19 mouse cellular contexts compared by ENCODE assay signal in genomic region chr12:102243915-102244314, GRCm38 (mm10). TPM values are rescaled to one million over a fixed set of nuclear protein-coding genes. Genes with fewer than 3 reads are reported as not detected.
DNase-seq lines count a peak whose midpoint lies in the region; ATAC-seq lines count a peak whose summit lies in the region.
"Had no signal": no experiment of that assay in that cellular context is flagged by ENCODE, and none has a peak within 500 bp of the region (broad histone marks: within the 10 kb centered on the region; RNA-seq: fewer than 3 reads in every experiment).

No protein-coding gene starts in this region.

- no peaks in the 10 kb centered on the region for H3K4me1 ChIP-seq in kidney, embryonic 16.5 days (ENCODE audit: insufficient read depth, low read length)
- peaks cover 3% of the 10 kb centered on the region; the same call in 1 of the 2 replicates for H3K4me1 ChIP-seq in embryonic facial prominence, embryonic 12.5 days
- H3K4me1 ChIP-seq: hindbrain, embryonic 15.5 days had no signal

- H3K9ac ChIP-seq in kidney, embryonic 16.5 days (replicated peaks; ENCODE audit: low read length) = no peak overlapping the region
- H3K9ac ChIP-seq in embryonic facial prominence, embryonic 12.5 days = no peak overlapping the region
- H3K9ac ChIP-seq: hindbrain, embryonic 15.5 days had no signal

- WGBS in kidney, embryonic 16.5 days = 30% methylated on average over 1 of the region's 1 CpGs
- 50% methylated on average over 1 of the region's 1 CpGs for WGBS in embryonic facial prominence, embryonic 12.5 days

- H3K27ac ChIP-seq in kidney, embryonic 16.5 days (ENCODE audit: low read length) = no peak overlapping the region
- H3K27ac ChIP-seq in embryonic facial prominence, embryonic 12.5 days = no peak overlapping the region
- H3K27ac ChIP-seq: hindbrain, embryonic 15.5 days had no signal

- no peak overlapping the region for H3K4me3 ChIP-seq in kidney, embryonic 16.5 days (ENCODE audit: low read length)
- no peak overlapping the region for H3K4me3 ChIP-seq in embryonic facial prominence, embryonic 12.5 days
- H3K4me3 ChIP-seq: hindbrain, embryonic 15.5 days; megakaryocyte, embryonic 14.5 days had no signal

- H3K27me3 ChIP-seq in kidney, embryonic 16.5 days (ENCODE audit: insufficient read depth, low read length) = no peaks in the 10 kb centered on the region
- H3K27me3 ChIP-seq in embryonic facial prominence, embryonic 12.5 days = no peaks in the 10 kb centered on the region
- H3K27me3 ChIP-seq: hindbrain, embryonic 15.5 days had no signal

- intact Hi-C loops in left cerebral cortex, postnatal 25 days (cut with DNase I) = no loop called here

- peak; percentile 81; the same call in 1 of the 2 replicates for ATAC-seq in kidney, embryonic 16.5 days (ENCODE audit: low FRiP score, low TSS enrichment)
- 0 out of 2 replicates have a peak, but pooled peaks have one; percentile 29 for ATAC-seq in embryonic facial prominence, embryonic 12.5 days (ENCODE audit: insufficient number of reproducible peaks, insufficient read depth, low FRiP score, low TSS enrichment)
- ATAC-seq in megakaryocyte progenitor cell, adult 5-6 weeks (replicated peaks; ENCODE audit: poor library complexity) = no peak
- no peak for ATAC-seq in erythroblast, adult 5-6 weeks (replicated peaks; ENCODE audit: low FRiP score, poor library complexity, severe bottlenecking)
- ATAC-seq: activated CD4-positive, CD25-positive, alpha-beta regulatory T cell, adult 4 months; forebrain, embryonic 16.5 days; intestine, embryonic 16.5 days had no signal

- no peak overlapping the region for H3K4me2 ChIP-seq in kidney, embryonic 16.5 days (replicated peaks; ENCODE audit: low read depth, low read length)
- H3K4me2 ChIP-seq in embryonic facial prominence, embryonic 12.5 days (replicated peaks) = no peak overlapping the region
- H3K4me2 ChIP-seq: heart, embryonic 11.5 days; hindbrain, embryonic 15.5 days had no signal

- no peaks in the 10 kb centered on the region for H3K9me3 ChIP-seq in kidney, embryonic 16.5 days (ENCODE audit: low read length)
- no peaks in the 10 kb centered on the region for H3K9me3 ChIP-seq in embryonic facial prominence, embryonic 12.5 days
- H3K9me3 ChIP-seq: hindbrain, embryonic 15.5 days; megakaryocyte, embryonic 14.5 days had no signal

- H3K36me3 ChIP-seq in kidney, embryonic 16.5 days (ENCODE audit: insufficient read depth, low read length) = no peaks in the 10 kb centered on the region
- no peaks in the 10 kb centered on the region for H3K36me3 ChIP-seq in embryonic facial prominence, embryonic 12.5 days
- H3K36me3 ChIP-seq: hindbrain, embryonic 15.5 days had no signal

- DNase-seq in kidney, postnatal 36 days = no peak
- peak; percentile 14 for DNase-seq in ZHBTc4 (ENCODE audit: low read depth, low spot score)
- peak; percentile 60 for DNase-seq in mesoderm, embryonic 11.5 days (ENCODE audit: low read depth, low spot score)
- no peak for DNase-seq in left cerebral cortex, postnatal 25 days (ENCODE audit: low spot score in 2 of 2)
- DNase-seq: adrenal gland, postnatal 10 days; cerebellum, postnatal 10 days; heart, postnatal 10 days; lung, adult 18-20 months; lung, postnatal 14 days had no signal

RNA-seq across cellular contexts. Expression of gene Rin3, which starts 38.9 kb away (rescaled TPM):
- polyA plus RNA-seq in kidney, embryonic 16.5 days (2015; fragmentation: Nextera tagmentation; extraction: Ambion mirVana) = 8.7 and 9.1 TPM in 2 replicates
- polyA plus RNA-seq in embryonic facial prominence, embryonic 12.5 days (2016; fragmentation: Nextera tagmentation; extraction: Ambion mirVana) = 4.4 and 5.5 TPM in 2 replicates
- total RNA-seq in megakaryocyte progenitor cell, adult 5-6 weeks (2015) = 119 and 135 TPM in 2 replicates
- total RNA-seq in megakaryocyte progenitor cell, adult 5-6 weeks (2017) = 68.0 and 70.5 TPM in 2 replicates
- total RNA-seq in erythroblast, adult 5-6 weeks (2015; ENCODE audit: low replicate concordance) = 42.0 and 48.8 TPM in 2 replicates
- total RNA-seq in erythroblast, adult 5-6 weeks (2017; ENCODE audit: low replicate concordance) = 30.0 and 33.7 TPM in 2 replicates
- 1 to 10 TPM; 2.7 to 3.1 TPM for total RNA-seq in left cerebral cortex, postnatal 25 days (2021)

Comparison
In these comparisons a context has a peak if more than half of its experiments do, and no peak if none do; other contexts are left out.
1. ATAC-seq: peak in kidney, embryonic 16.5 days (single experiment) and embryonic facial prominence, embryonic 12.5 days (single experiment); none in megakaryocyte progenitor cell, adult 5-6 weeks (single experiment) and erythroblast, adult 5-6 weeks (single experiment).
2. DNase-seq: peak in ZHBTc4 (single experiment) and mesoderm, embryonic 11.5 days (single experiment); none in kidney, postnatal 36 days (0 of 2) and left cerebral cortex, postnatal 25 days (0 of 2).
3. RNA of gene Rin3, which starts 38.9 kb away (total RNA-seq): 68.0 to 135 TPM in megakaryocyte progenitor cell, adult 5-6 weeks and 30.0 to 48.8 TPM in erythroblast, adult 5-6 weeks; 2.7 to 3.1 TPM in left cerebral cortex, postnatal 25 days; every median in the first group is over 4 times any median in the second.